In the genomic region with DNA sequence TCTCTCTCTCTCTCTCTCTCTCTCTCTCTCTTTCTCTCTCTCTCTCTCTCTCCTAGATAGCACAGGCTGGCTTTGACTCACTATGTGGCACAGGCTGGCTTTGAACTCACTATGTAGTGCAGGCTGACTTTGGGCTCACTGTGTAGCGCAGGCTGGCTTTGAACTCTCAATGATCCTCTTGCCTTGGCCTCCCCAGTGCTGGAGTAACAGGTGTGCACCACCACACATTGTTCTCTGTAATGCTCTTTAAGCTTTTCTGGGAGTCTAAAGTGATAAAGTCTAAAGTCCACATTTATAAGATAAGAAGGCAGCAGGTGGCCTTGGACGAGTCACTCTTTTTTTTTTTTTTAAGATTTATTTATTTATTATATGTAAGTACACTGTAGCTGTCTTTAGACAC, we compare ENCODE assay signal across 19 mouse cellular contexts. TPM values are rescaled to one million over a fixed set of nuclear protein-coding genes. Genes with fewer than 3 reads are reported as not detected.
"Had no signal": no experiment of that assay in that cellular context is flagged by ENCODE, and none has a peak within 500 bp of the region (broad histone marks: within the 10 kb centered on the region; RNA-seq: fewer than 3 reads in every experiment).

No protein-coding gene starts in this region.

- H3K4me3 ChIP-seq: liver, embryonic 15.5 days; lung, embryonic 15.5 days; megakaryocyte, embryonic 14.5 days; midbrain, embryonic 13.5 days; neural tube, embryonic 12.5 days had no signal

- H3K27ac ChIP-seq: liver, embryonic 15.5 days; lung, embryonic 15.5 days; macrophage; midbrain, embryonic 13.5 days; neural tube, embryonic 12.5 days had no signal

- H3K4me1 ChIP-seq: liver, embryonic 15.5 days; lung, embryonic 15.5 days; midbrain, embryonic 13.5 days; neural tube, embryonic 12.5 days had no signal

- H3K9ac ChIP-seq: liver, embryonic 15.5 days; liver, postnatal 0 days; lung, embryonic 15.5 days; midbrain, embryonic 13.5 days; neural tube, embryonic 12.5 days had no signal

- ATAC-seq: midbrain, embryonic 13.5 days; midbrain, embryonic 16.5 days had no signal

- H3K27me3 ChIP-seq: liver, embryonic 15.5 days; lung, embryonic 15.5 days; midbrain, embryonic 13.5 days; neural tube, embryonic 12.5 days had no signal

- H3K36me3 ChIP-seq: liver, embryonic 15.5 days; lung, embryonic 15.5 days; midbrain, embryonic 13.5 days; neural tube, embryonic 12.5 days had no signal

- H3K4me2 ChIP-seq: liver, embryonic 15.5 days; lung, embryonic 15.5 days; midbrain, embryonic 11.5 days; midbrain, embryonic 13.5 days; neural tube, embryonic 12.5 days had no signal

- H3K9me3 ChIP-seq: liver, embryonic 15.5 days; lung, embryonic 15.5 days; midbrain, embryonic 13.5 days; neural tube, embryonic 12.5 days had no signal

- DNase-seq: lung, adult 2 months; lung, postnatal 14 days; retina, postnatal 1 day; right cerebral cortex, adult 18-20 months; right cerebral cortex, postnatal 25 days; right cerebral cortex, postnatal 4 days; spleen, adult 18-20 months; thymus, adult 18-20 months; thymus, postnatal 14 days; thymus, postnatal 36 days had no signal

RNA-seq across cellular contexts. Expression of a gene that starts 16.3 kb away (rescaled TPM):
- polyA plus RNA-seq: macrophage had no signal
